Mouse (Mus musculus) stomach, embryonic 16.5 days (tissue): ENCODE measurements around the gene Ppp6r2. TPM values are rescaled to one million over a fixed set of nuclear protein-coding genes. Genes with fewer than 3 reads are reported as not detected.

Experiments used
- ATAC-seq: fragments of 200-750 bp; cut with Nextera tagmentation; 2 replicates; pipeline ENCODE4 v1.8.0; 2017; ENCODE audit warnings: moderate number of reproducible peaks, moderate TSS enrichment; ENCODE audit not compliant: insufficient read depth, low FRiP score
- H3K27ac ChIP-seq: fragments of 300-500 bp; sonication (generic); 2 replicates; pipeline ENCODE4 v1.5.1; 2014; ENCODE audit warnings: low read length
- H3K27me3 ChIP-seq: fragments of 300-500 bp; sonication (generic); 2 replicates; pipeline ENCODE4 v1.6.1; 2014; ENCODE audit warnings: low read length, control low read depth, mixed read lengths; ENCODE audit not compliant: control insufficient read depth, insufficient read depth
- H3K36me3 ChIP-seq: fragments of 300-500 bp; sonication (generic); 2 replicates; pipeline ENCODE4 v1.6.1; 2014; ENCODE audit warnings: low read length; ENCODE audit not compliant: control insufficient read depth, insufficient read depth
- H3K4me1 ChIP-seq: fragments of 300-500 bp; sonication (generic); 2 replicates; pipeline ENCODE4 v1.6.1; 2014; ENCODE audit warnings: low read length, control low read depth, mixed read lengths; ENCODE audit not compliant: control insufficient read depth, insufficient read depth
- H3K4me2 ChIP-seq: fragments of 300-500 bp; sonication (generic); 2 replicates; pipeline ENCODE4 v1.6.1; 2014; ENCODE audit warnings: low read depth, low read length, mixed read lengths
- H3K4me3 ChIP-seq: fragments of 300-500 bp; sonication (generic); replicated peaks from 2 replicates; pipeline ENCODE4 v1.5.1; 2014; ENCODE audit warnings: mild to moderate bottlenecking, low read length
- H3K9ac ChIP-seq: fragments of 300-500 bp; sonication (generic); 2 replicates; pipeline ENCODE4 v1.6.1; 2014; ENCODE audit warnings: low read length
- H3K9me3 ChIP-seq: fragments of 300-500 bp; sonication (generic); replicated peaks from 2 replicates; pipeline ENCODE4 v1.6.1; 2016; ENCODE audit warnings: low read length, control low read depth; ENCODE audit not compliant: control insufficient read depth
- WGBS: fragments of 180-500 bp; shearing (Covaris S2); extraction: QIAGEN DNeasy Blood & Tissue Kit; methylation state at CpG from one replicate; pipeline ENCODE4 v1.1.7; 2014; 5-methylcytosine and 5-hydroxymethylcytosine counted together
- polyA plus RNA-seq: library from polyadenylated mRNA; unstranded; fragments of >200 nt; fragmentation: Nextera tagmentation; extraction: Ambion mirVana; gene quantifications from 2 replicates; pipeline ENCODE4 v1.2.1, GENCODE M21; 2015

The Ppp6r2 gene
- polyA plus RNA-seq, 1 experiment from 2014 or later: 24.4 TPM

DNA sequence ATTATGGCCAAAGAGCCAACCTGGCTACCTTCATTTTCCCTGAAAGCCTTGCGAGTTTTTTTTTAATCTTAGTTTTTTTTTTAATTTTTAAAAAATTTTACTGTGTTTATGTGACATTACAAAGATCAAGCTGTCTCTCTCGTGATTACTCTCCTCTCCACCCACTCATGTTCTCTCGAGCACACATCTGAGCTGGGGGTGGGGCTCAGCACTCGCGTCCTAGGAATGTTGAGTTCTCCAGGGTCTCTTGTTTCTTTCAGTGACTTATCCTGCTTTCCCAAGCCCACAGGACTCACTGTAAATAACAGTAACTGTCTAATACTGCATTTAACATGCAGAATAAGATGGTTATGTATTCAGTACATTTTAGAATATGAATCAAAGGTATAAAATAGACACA, 53.1 kb downstream of the Ppp6r2 start:
- Histone ChIP-seq H3K4me1 (no peaks in the 10 kb centered on the region), H3K4me3 (no peak overlapping the region), H3K27me3 (no peaks in the 10 kb centered on the region), H3K27ac (no peak overlapping the region), H3K9me3 (no peaks in the 10 kb centered on the region), H3K4me2 (no peak overlapping the region), H3K9ac (no peak overlapping the region), H3K36me3 (no peaks in the 10 kb centered on the region)
- no peak for ATAC-seq
- WGBS: 77% methylated on average over 5 of the region's 5 CpGs

- no peak overlapping the region for H3K27ac ChIP-seq
- no peak overlapping the region for H3K4me3 ChIP-seq
- H3K27me3 ChIP-seq: no peaks in the 10 kb centered on the region
- H3K4me1 ChIP-seq: no peaks in the 10 kb centered on the region
- no peaks in the 10 kb centered on the region for H3K9me3 ChIP-seq
- no peak overlapping the region for H3K9ac ChIP-seq
- H3K4me2 ChIP-seq: no peak overlapping the region
- peaks cover 2% of the 10 kb centered on the region for H3K36me3 ChIP-seq
- ATAC-seq: no peak
- 79% methylated on average over 3 of the region's 3 CpGs for WGBS
Observed at GRCm38 (mm10) chr15:89275497-89275896, 64.1 kb downstream of the Ppp6r2 start.

- no peaks in the 10 kb centered on the region for H3K4me1 ChIP-seq
- H3K36me3 ChIP-seq: peaks cover 7% of the 10 kb centered on the region
- H3K9ac ChIP-seq: no peak overlapping the region
- H3K4me3 ChIP-seq: no peak overlapping the region
- no peak for ATAC-seq
- no peak overlapping the region for H3K27ac ChIP-seq
- H3K4me2 ChIP-seq: no peak overlapping the region
- no peaks in the 10 kb centered on the region for H3K27me3 ChIP-seq
- WGBS: 91% methylated on average over 4 of the region's 4 CpGs
- H3K9me3 ChIP-seq: no peaks in the 10 kb centered on the region
Observed at GRCm38 (mm10) chr15:89277366-89277765, 66.0 kb downstream of the Ppp6r2 start.

DNA sequence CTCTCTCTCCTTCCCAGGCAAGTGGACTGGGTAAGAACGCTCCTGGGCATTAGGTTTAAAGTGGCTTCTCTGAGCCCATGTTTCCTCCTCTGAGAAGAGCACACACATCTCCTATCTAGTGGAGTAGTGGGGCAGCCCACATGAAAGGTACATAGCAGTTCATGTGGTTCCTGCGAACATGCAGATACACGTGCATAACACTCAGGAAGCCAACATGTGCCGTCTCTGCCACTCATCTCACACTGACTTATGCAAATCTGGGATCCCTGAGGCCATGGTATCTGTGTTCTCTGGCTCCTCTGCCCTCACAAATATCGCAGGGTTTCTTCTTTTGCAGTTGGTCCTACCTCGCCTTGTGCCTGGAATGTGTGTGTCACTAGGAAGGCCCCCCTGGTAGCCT, 71.2 kb downstream of the Ppp6r2 start:
- Histone ChIP-seq H3K36me3 (peaks cover 7% of the 10 kb centered on the region), H3K4me2 (no peak overlapping the region), H3K4me1 (no peaks in the 10 kb centered on the region), H3K9me3 (no peaks in the 10 kb centered on the region), H3K4me3 (no peak overlapping the region), H3K27me3 (no peaks in the 10 kb centered on the region), H3K27ac (no peak overlapping the region), H3K9ac (no peak overlapping the region)
- WGBS: 80% methylated on average over 6 of the region's 6 CpGs
- ATAC-seq: no peak

GRCm38 (mm10) chr15:89284094-89284493, 72.7 kb downstream of the Ppp6r2 start:
- Histone ChIP-seq H3K9ac (no peak overlapping the region), H3K27me3 (no peaks in the 10 kb centered on the region), H3K4me3 (no peak overlapping the region), H3K36me3 (peaks cover 13% of the 10 kb centered on the region), H3K4me2 (no peak overlapping the region), H3K4me1 (no peaks in the 10 kb centered on the region), H3K27ac (no peak overlapping the region), H3K9me3 (no peaks in the 10 kb centered on the region)
- no peak for ATAC-seq
- 72% methylated on average over 2 of the region's 2 CpGs for WGBS

- no peaks in the 10 kb centered on the region for H3K27me3 ChIP-seq
- H3K4me2 ChIP-seq: no peak overlapping the region
- H3K9me3 ChIP-seq: no peaks in the 10 kb centered on the region
- no peak for ATAC-seq
- H3K27ac ChIP-seq: no peak overlapping the region
- no peak overlapping the region for H3K4me3 ChIP-seq
- no peak overlapping the region for H3K9ac ChIP-seq
- peaks cover 20% of the 10 kb centered on the region for H3K36me3 ChIP-seq
- H3K4me1 ChIP-seq: no peaks in the 10 kb centered on the region
Observed at GRCm38 (mm10) chr15:89285004-89285403, 73.7 kb downstream of the Ppp6r2 start.

GRCm38 (mm10) chr15:89285478-89285877, 74.1 kb downstream of the Ppp6r2 start:
- Histone ChIP-seq H3K9ac (no peak overlapping the region), H3K27ac (no peak overlapping the region), H3K4me2 (no peak overlapping the region), H3K4me1 (no peaks in the 10 kb centered on the region), H3K27me3 (no peaks in the 10 kb centered on the region), H3K4me3 (no peak overlapping the region), H3K9me3 (no peaks in the 10 kb centered on the region), H3K36me3 (peaks cover 18% of the 10 kb centered on the region)
- no peak for ATAC-seq
- 90% methylated on average over 5 of the region's 5 CpGs for WGBS

DNA sequence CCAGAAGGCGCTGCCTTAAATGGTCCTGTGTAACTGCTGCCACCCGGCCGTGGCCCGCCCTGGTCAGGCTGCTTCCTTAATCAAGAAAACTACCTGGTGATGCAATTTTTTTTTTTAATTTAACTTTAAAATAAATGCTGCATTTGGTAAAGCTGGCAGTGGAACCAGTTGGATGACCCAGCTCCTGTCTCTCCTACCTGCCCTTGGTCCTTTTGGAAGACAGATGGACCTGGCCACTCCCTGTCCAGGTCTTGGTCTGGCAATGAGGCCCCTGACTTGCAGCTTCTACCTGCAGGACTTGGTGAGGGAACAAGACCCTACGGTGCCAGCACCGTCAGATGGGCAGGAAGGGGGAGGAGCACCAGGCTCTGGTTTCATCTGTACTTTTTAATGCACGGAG, 74.8 kb downstream of the Ppp6r2 start:
- Histone ChIP-seq H3K36me3 (peaks cover 13% of the 10 kb centered on the region; the same call in 1 of the 2 replicates), H3K9ac (no peak overlapping the region), H3K27me3 (no peaks in the 10 kb centered on the region), H3K27ac (no peak overlapping the region), H3K4me2 (no peak overlapping the region), H3K9me3 (no peaks in the 10 kb centered on the region), H3K4me3 (no peak overlapping the region), H3K4me1 (no peaks in the 10 kb centered on the region)
- ATAC-seq: no peak
- 74% methylated on average over 7 of the region's 7 CpGs for WGBS

- Histone ChIP-seq H3K9me3 (no peaks in the 10 kb centered on the region), H3K27me3 (no peaks in the 10 kb centered on the region), H3K4me1 (no peaks in the 10 kb centered on the region), H3K9ac (no peak overlapping the region), H3K4me2 (no peak overlapping the region), H3K4me3 (no peak overlapping the region), H3K36me3 (peaks cover 13% of the 10 kb centered on the region; the same call in 1 of the 2 replicates), H3K27ac (no peak overlapping the region)
- WGBS: 86% methylated on average over 5 of the region's 5 CpGs
- no peak for ATAC-seq
Observed at GRCm38 (mm10) chr15:89286582-89286981, 75.2 kb downstream of the Ppp6r2 start.

DNA sequence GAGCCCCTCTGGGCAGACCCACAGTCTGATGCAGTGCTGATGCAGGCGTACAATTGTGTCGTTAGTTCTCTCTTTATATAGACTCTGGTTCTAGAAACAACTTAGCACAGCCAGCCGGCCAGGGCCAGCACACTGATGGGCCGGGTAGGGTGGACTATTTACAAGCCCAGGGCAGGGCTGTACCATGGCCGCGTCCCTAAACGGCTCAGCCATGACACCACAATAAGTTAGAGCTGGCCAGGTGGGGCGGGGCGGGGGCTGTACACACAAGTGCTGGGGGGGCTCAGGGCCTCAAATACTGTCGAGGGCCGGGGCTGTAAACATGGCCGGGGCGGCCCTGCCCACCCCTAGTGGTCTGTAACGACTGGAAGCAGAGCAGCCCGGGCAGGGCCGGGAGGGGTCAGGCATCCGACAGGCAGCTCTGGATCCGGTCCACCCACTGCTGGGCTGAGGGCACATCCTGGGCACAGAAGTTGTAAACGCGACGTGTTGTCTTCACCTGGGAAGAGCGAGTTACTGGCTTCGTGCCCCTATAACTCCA, 76.9 kb downstream of the Ppp6r2 start:
- Histone ChIP-seq H3K4me2 (no peak overlapping the region), H3K36me3 (peaks cover 26% of the 10 kb centered on the region), H3K27me3 (no peaks in the 10 kb centered on the region), H3K4me3 (no peak overlapping the region), H3K4me1 (no peaks in the 10 kb centered on the region), H3K9me3 (no peaks in the 10 kb centered on the region), H3K27ac (no peak overlapping the region), H3K9ac (no peak overlapping the region)
- no peak; the same call in 1 of the 2 replicates for ATAC-seq
- WGBS: 84% methylated on average over 23 of the region's 23 CpGs
